Mouse (Mus musculus) embryonic facial prominence, embryonic 12.5 days (tissue): ENCODE results near the gene Ptprn2. TPM values are rescaled to one million over a fixed set of nuclear protein-coding genes. Genes with fewer than 3 reads are reported as not detected.

Experiments
- ATAC-seq: fragments of 200-750 bp; cut with Nextera tagmentation; 2 replicates; pipeline ENCODE4 v1.8.0; 2017; ENCODE audit not compliant: insufficient number of reproducible peaks, insufficient read depth, low FRiP score, low TSS enrichment
- H3K27ac ChIP-seq: fragments of 300-500 bp; sonication (generic); 2 replicates; pipeline ENCODE4 v1.5.1; 2016; ENCODE audit warnings: mild to moderate bottlenecking
- H3K27me3 ChIP-seq: fragments of 300-500 bp; sonication (generic); 2 replicates; pipeline ENCODE4 v1.6.1; 2016; ENCODE audit warnings: mild to moderate bottlenecking, moderate library complexity
- H3K36me3 ChIP-seq: fragments of 300-500 bp; sonication (generic); 2 replicates; pipeline ENCODE4 v1.6.1; 2016; ENCODE audit warnings: mild to moderate bottlenecking
- H3K4me1 ChIP-seq: fragments of 300-500 bp; sonication (generic); 2 replicates; pipeline ENCODE4 v1.6.1; 2016
- H3K4me2 ChIP-seq: fragments of 300-500 bp; sonication (generic); replicated peaks from 2 replicates; pipeline ENCODE4 v1.6.1; 2016; ENCODE audit warnings: mild to moderate bottlenecking, moderate library complexity
- H3K4me3 ChIP-seq: fragments of 300-500 bp; sonication (generic); 2 replicates; pipeline ENCODE4 v1.5.1; 2016; ENCODE audit warnings: mild to moderate bottlenecking
- H3K9ac ChIP-seq: fragments of 300-500 bp; sonication (generic); 2 replicates; pipeline ENCODE4 v1.6.1; 2016; ENCODE audit warnings: mild to moderate bottlenecking, moderate library complexity
- H3K9me3 ChIP-seq: fragments of 300-500 bp; sonication (generic); 2 replicates; pipeline ENCODE4 v1.6.1; 2016; ENCODE audit warnings: mild to moderate bottlenecking, moderate library complexity
- WGBS: fragments of 180-500 bp; shearing (Covaris S2); methylation state at CpG from one replicate; pipeline ENCODE4 v1.1.7; 2016; 5-methylcytosine and 5-hydroxymethylcytosine counted together
- polyA plus RNA-seq: library from polyadenylated mRNA; unstranded; fragments of >200 nt; fragmentation: Nextera tagmentation; extraction: Ambion mirVana; gene quantifications from 2 replicates; pipeline ENCODE4 v1.2.1, GENCODE M21; 2016

Ptprn2 gene
- polyA plus RNA-seq, 1 experiment from 2014 or later = 0.90 TPM

DNA sequence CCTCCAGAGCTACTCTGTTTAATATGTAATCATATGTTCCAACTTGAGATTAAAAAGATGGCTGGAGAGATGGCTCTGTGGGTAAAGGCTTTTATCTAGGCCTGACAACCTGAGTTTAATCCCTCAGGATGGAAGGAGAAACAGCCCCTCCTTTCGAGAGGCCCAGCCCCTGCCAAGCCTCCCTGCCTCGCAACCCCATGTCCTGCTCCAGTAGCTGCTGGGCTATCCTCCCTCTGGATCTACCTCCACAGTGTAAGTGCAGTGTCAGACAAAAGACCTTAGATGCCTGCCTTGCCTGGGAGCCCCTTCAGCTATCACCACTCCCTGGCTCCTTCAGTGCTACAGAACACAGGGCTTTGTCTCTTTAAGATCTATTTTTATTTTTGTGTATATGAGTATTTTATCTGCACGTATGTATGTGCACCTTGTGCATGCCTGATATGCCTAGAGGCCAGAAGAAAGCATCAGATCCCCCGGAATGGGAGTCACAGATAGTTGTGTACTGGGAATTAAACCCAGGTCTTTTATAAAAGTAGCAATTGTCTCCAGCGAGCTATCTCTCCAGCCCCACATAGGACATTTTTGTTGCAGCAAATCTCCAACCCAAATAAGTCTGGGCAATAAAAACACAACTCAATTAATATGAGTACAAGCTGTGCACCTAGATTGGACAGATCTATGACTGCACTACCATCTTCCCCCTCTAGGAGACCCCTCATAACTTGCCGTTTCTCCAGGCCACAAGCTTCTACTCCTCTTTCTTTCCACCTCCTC, 775.1 kb downstream of the Ptprn2 start:
- Histone ChIP-seq H3K36me3 (no peaks in the 10 kb centered on the region), H3K9ac (no peak overlapping the region), H3K9me3 (no peaks in the 10 kb centered on the region), H3K27me3 (0 out of 2 replicates have a peak, but pooled peaks cover 3% of the 10 kb centered on the region), H3K4me1 (peaks cover 11% of the 10 kb centered on the region), H3K4me3 (no peak overlapping the region), H3K4me2 (no peak overlapping the region), H3K27ac (no peak overlapping the region)
- WGBS = 61% methylated on average over 6 of the region's 6 CpGs
- ATAC-seq = no peak

GRCm38 (mm10) chr12:117261165-117261440, 775.6 kb downstream of the Ptprn2 start:
- peaks cover 11% of the 10 kb centered on the region for H3K4me1 ChIP-seq
- H3K4me2 ChIP-seq = no peak overlapping the region
- no peak overlapping the region for H3K4me3 ChIP-seq
- no peak overlapping the region for H3K27ac ChIP-seq
- 0 out of 2 replicates have a peak, but pooled peaks cover 3% of the 10 kb centered on the region for H3K27me3 ChIP-seq
- no peaks in the 10 kb centered on the region for H3K36me3 ChIP-seq
- 39% methylated on average over 3 of the region's 3 CpGs for WGBS
- no peak for ATAC-seq
- no peaks in the 10 kb centered on the region for H3K9me3 ChIP-seq
- H3K9ac ChIP-seq = no peak overlapping the region

- ATAC-seq = no peak
- Histone ChIP-seq H3K4me1 (peaks cover 8% of the 10 kb centered on the region), H3K9ac (no peak overlapping the region), H3K27ac (no peak overlapping the region), H3K4me3 (no peak overlapping the region), H3K36me3 (no peaks in the 10 kb centered on the region), H3K9me3 (no peaks in the 10 kb centered on the region), H3K4me2 (no peak overlapping the region), H3K27me3 (0 out of 2 replicates have a peak, but pooled peaks cover 3% of the 10 kb centered on the region)
- 74% methylated on average over 2 of the region's 2 CpGs for WGBS
Observed at GRCm38 (mm10) chr12:117262003-117262402, 776.5 kb downstream of the Ptprn2 start.

GRCm38 (mm10) chr12:117263081-117263480, 777.6 kb downstream of the Ptprn2 start:
- Histone ChIP-seq H3K27me3 (0 out of 2 replicates have a peak, but pooled peaks cover 3% of the 10 kb centered on the region), H3K27ac (no peak overlapping the region), H3K4me2 (no peak overlapping the region), H3K4me1 (no peaks in the 10 kb centered on the region), H3K9ac (no peak overlapping the region), H3K9me3 (no peaks in the 10 kb centered on the region), H3K36me3 (no peaks in the 10 kb centered on the region), H3K4me3 (no peak overlapping the region)
- WGBS = 95% methylated on average over 2 of the region's 2 CpGs
- no peak for ATAC-seq

GRCm38 (mm10) chr12:117265211-117265610, 779.7 kb downstream of the Ptprn2 start:
- Histone ChIP-seq H3K27ac (no peak overlapping the region), H3K4me1 (no peaks in the 10 kb centered on the region), H3K9me3 (no peaks in the 10 kb centered on the region), H3K4me3 (no peak overlapping the region), H3K9ac (no peak overlapping the region), H3K36me3 (no peaks in the 10 kb centered on the region), H3K27me3 (0 out of 2 replicates have a peak, but pooled peaks cover 3% of the 10 kb centered on the region), H3K4me2 (no peak overlapping the region)
- WGBS = 50% methylated on average over 1 of the region's 1 CpGs
- ATAC-seq = no peak

- no peaks in the 10 kb centered on the region for H3K27me3 ChIP-seq
- H3K4me3 ChIP-seq = no peak overlapping the region
- no peaks in the 10 kb centered on the region for H3K9me3 ChIP-seq
- no peak overlapping the region for H3K27ac ChIP-seq
- ATAC-seq = no peak
- H3K36me3 ChIP-seq = no peaks in the 10 kb centered on the region
- H3K9ac ChIP-seq = no peak overlapping the region
- H3K4me2 ChIP-seq = no peak overlapping the region
- 0 out of 2 replicates have a peak, but pooled peaks cover 5% of the 10 kb centered on the region for H3K4me1 ChIP-seq
- WGBS = 82% methylated on average over 7 of the region's 7 CpGs
Observed at GRCm38 (mm10) chr12:117268543-117269172, 783.1 kb downstream of the Ptprn2 start.

DNA sequence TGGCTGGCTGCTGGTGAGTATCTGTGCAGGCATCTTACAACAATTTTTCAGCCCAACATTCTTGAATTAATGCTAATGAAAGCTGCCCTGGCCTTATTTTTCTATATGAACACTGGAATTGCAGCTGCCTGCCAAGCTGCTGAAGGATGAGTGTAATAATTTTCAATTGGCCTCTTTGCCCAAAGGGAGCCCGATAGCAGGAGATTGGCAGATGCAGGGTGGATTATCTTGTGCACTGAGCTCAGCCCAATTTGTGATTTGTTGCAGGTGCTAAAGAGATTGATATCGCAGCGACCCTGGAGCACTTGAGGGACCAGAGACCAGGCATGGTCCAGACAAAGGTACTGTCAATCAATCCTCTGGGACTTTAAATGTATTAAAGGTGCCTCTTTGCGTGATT, 783.8 kb downstream of the Ptprn2 start:
- Histone ChIP-seq H3K4me1 (0 out of 2 replicates have a peak, but pooled peaks cover 5% of the 10 kb centered on the region), H3K36me3 (no peaks in the 10 kb centered on the region), H3K9me3 (no peaks in the 10 kb centered on the region), H3K4me2 (no peak overlapping the region), H3K4me3 (no peak overlapping the region), H3K27me3 (no peaks in the 10 kb centered on the region), H3K27ac (no peak overlapping the region), H3K9ac (no peak overlapping the region)
- 80% methylated on average over 4 of the region's 4 CpGs for WGBS
- ATAC-seq = no peak

DNA sequence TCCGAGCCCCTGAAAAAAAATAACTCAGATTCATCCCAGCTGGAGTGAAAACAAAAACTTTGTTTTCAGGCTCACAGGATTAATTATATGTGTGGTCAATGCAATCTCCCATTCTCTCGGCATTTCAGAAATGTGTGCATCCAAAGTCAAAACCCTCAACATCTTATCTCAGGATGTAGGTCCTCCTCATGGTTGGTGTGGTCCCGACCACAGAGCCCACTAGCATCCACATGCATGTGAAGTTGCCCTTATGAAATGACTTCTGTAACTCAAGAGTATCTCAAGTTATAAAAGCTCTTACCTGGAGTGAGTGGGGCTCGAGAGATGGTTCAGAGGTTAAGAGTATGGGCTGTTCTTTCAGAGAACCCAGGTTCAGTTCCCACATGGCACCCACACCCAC, 784.7 kb downstream of the Ptprn2 start:
- 84% methylated on average over 4 of the region's 4 CpGs for WGBS
- ATAC-seq = no peak
- Histone ChIP-seq H3K27me3 (no peaks in the 10 kb centered on the region), H3K27ac (no peak overlapping the region), H3K4me1 (0 out of 2 replicates have a peak, but pooled peaks cover 5% of the 10 kb centered on the region), H3K9ac (no peak overlapping the region), H3K4me3 (no peak overlapping the region), H3K4me2 (no peak overlapping the region), H3K9me3 (no peaks in the 10 kb centered on the region), H3K36me3 (no peaks in the 10 kb centered on the region)

- H3K27ac ChIP-seq = no peak overlapping the region
- H3K9ac ChIP-seq = no peak overlapping the region
- H3K36me3 ChIP-seq = no peaks in the 10 kb centered on the region
- 0 out of 2 replicates have a peak, but pooled peaks cover 5% of the 10 kb centered on the region for H3K4me1 ChIP-seq
- no peak overlapping the region for H3K4me2 ChIP-seq
- H3K27me3 ChIP-seq = no peaks in the 10 kb centered on the region
- no peak overlapping the region for H3K4me3 ChIP-seq
- ATAC-seq = no peak
- no peaks in the 10 kb centered on the region for H3K9me3 ChIP-seq
- WGBS = 16% methylated on average over 4 of the region's 4 CpGs
Observed at GRCm38 (mm10) chr12:117273166-117273565, 787.6 kb downstream of the Ptprn2 start.

- 81% methylated on average over 5 of the region's 5 CpGs for WGBS
- no peak overlapping the region for H3K27ac ChIP-seq
- H3K9me3 ChIP-seq = no peaks in the 10 kb centered on the region
- H3K4me2 ChIP-seq = no peak overlapping the region
- 0 out of 2 replicates have a peak, but pooled peaks cover 5% of the 10 kb centered on the region for H3K4me1 ChIP-seq
- ATAC-seq = no peak
- H3K36me3 ChIP-seq = no peaks in the 10 kb centered on the region
- no peak overlapping the region for H3K9ac ChIP-seq
- no peak overlapping the region for H3K4me3 ChIP-seq
- H3K27me3 ChIP-seq = no peaks in the 10 kb centered on the region
Observed at GRCm38 (mm10) chr12:117274576-117274975, 789.1 kb downstream of the Ptprn2 start.

DNA sequence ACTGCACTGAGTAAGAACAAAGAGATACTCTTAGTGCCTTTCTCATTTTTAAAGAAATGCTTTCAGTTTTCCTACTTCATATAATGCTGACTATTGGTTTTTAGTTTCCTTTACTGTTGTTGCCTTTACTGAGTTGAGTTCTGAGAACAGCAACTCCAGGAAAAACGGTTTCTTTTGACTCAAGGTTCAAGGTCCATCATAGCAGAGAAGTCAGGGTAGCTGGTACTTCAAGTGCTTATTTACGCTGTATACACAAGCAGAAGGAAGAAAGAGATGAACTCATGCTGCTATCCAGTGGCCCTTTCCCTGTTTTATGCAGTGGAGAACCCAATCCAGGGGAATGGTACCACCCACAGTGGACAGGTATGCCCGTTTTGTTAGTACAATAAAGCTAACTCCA, 795.3 kb downstream of the Ptprn2 start:
- Histone ChIP-seq H3K4me3 (no peak overlapping the region), H3K9ac (no peak overlapping the region), H3K27me3 (no peaks in the 10 kb centered on the region), H3K36me3 (no peaks in the 10 kb centered on the region), H3K4me1 (no peaks in the 10 kb centered on the region), H3K9me3 (no peaks in the 10 kb centered on the region), H3K27ac (no peak overlapping the region), H3K4me2 (no peak overlapping the region)
- WGBS = 86% methylated on average over 3 of the region's 3 CpGs
- ATAC-seq = no peak

DNA sequence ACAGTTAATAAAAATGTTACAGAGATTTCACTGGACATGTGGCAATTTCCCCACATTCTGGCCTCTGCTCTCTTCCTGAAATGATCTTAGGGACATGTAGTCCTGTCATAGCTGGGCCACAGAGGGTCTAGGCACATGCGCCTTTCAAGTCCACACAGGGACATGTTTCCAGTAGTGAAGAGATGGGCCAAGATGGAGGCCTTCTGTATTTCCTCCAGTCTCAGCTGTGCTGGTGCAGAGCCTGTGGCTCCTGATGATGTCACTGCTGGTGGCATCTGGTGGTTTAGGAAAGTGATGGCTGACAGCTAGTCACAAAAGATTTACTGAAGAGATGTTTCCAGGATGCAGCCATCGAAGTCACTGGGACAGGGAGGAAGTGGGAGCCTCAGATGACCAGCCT, 797.1 kb downstream of the Ptprn2 start:
- H3K4me1 ChIP-seq = no peaks in the 10 kb centered on the region
- no peaks in the 10 kb centered on the region for H3K27me3 ChIP-seq
- no peaks in the 10 kb centered on the region for H3K36me3 ChIP-seq
- no peak overlapping the region for H3K27ac ChIP-seq
- no peak overlapping the region for H3K4me2 ChIP-seq
- no peak overlapping the region for H3K9ac ChIP-seq
- H3K4me3 ChIP-seq = no peak overlapping the region
- H3K9me3 ChIP-seq = no peaks in the 10 kb centered on the region
- WGBS = 81% methylated on average over 2 of the region's 2 CpGs
- no peak for ATAC-seq
